ENCODE assay signal across 8 mouse cellular contexts in the genomic region with DNA sequence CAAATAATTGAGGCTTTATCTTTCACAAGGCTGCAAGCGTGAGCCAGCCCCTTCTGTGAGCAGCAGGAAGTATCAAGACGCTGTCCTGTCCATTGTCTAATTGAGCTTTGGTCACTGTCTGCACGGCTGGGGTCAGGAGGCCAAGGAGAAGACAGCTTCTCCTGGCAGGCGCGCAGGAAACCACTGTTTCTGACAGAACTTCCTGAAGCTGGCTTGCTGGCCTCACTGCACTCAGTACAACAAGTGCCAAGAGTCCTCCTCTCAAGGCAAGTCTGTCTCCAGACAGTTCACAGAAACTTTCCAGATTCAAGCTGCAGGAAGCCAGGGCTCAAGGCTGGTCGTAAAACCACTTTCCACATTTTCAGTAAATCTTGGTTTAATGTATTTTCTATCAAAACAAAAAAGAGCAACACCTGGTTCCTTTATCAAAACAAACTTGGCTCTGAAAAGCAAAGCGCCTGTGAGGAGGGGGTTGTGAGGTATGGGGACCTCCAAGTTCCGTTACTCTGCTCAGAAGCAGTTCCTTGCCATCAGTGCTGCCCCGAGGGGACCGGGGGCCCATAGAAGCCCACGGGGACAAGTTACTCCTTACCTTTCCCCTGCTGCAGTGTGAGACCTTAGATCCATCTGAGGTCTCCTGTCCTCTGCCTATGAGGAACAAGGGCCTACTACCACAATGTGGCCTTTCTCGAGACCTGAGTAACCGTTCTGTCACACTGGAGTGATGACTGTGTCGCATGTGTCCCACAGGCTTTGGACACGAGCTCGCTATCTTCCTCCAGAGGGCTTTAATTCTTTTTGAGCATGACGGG. TPM values are rescaled to one million over a fixed set of nuclear protein-coding genes. Genes with fewer than 3 reads are reported as not detected.
DNase-seq lines count a peak whose midpoint lies in the region; ATAC-seq and TF ChIP-seq lines count a peak whose summit lies in the region.

No protein-coding gene starts in this region.

- no peak overlapping the region for H3K4me2 ChIP-seq in embryonic facial prominence, embryonic 15.5 days (replicated peaks)
- no peak overlapping the region for H3K4me2 ChIP-seq in midbrain, embryonic 14.5 days (ENCODE audit: low read length)

- TF ChIP-seq CTCF in layer of hippocampus, adult 2 months (conservative IDR thresholded peaks at IDR 0.05): no peak

- no peak overlapping the region for H3K9ac ChIP-seq in embryonic facial prominence, embryonic 15.5 days
- H3K9ac ChIP-seq in midbrain, embryonic 14.5 days (replicated peaks; ENCODE audit: low read length): no peak overlapping the region

- no peaks in the 10 kb centered on the region for H3K27me3 ChIP-seq in embryonic facial prominence, embryonic 15.5 days
- H3K27me3 ChIP-seq in midbrain, embryonic 14.5 days (ENCODE audit: control insufficient read depth, insufficient read depth, low read length): no peaks in the 10 kb centered on the region

- H3K9me3 ChIP-seq in embryonic facial prominence, embryonic 15.5 days (replicated peaks): no peaks in the 10 kb centered on the region
- no peaks in the 10 kb centered on the region for H3K9me3 ChIP-seq in midbrain, embryonic 14.5 days (ENCODE audit: control insufficient read depth, low read length)

- no peak for ATAC-seq in embryonic facial prominence, embryonic 15.5 days (ENCODE audit: insufficient number of reproducible peaks, low FRiP score, low TSS enrichment, low read depth)
- ATAC-seq in hematopoietic stem cell, adult 5-6 weeks (replicated peaks in 1 of 2; ENCODE audit: insufficient read depth in 1 of 2, low FRiP score in 2 of 2, low TSS enrichment in 1 of 2, low read depth in 1 of 2, poor library complexity in 2 of 2, severe bottlenecking in 2 of 2): peak; percentile 70 to 80
- no peak for ATAC-seq in midbrain, embryonic 14.5 days (ENCODE audit: low FRiP score, low TSS enrichment)

- peak overlapping the region; percentile 63 for H3K27ac ChIP-seq in layer of hippocampus, adult 2 months
- peak overlapping the region; percentile 70 for H3K27ac ChIP-seq in embryonic facial prominence, embryonic 15.5 days (replicated peaks)
- H3K27ac ChIP-seq in midbrain, embryonic 14.5 days (replicated peaks; ENCODE audit: low read depth, low read length): peak overlapping the region; percentile 32

- DNase-seq in layer of hippocampus, adult 2 months (ENCODE audit: low spot score in 2 of 2): no peak
- DNase-seq in layer of hippocampus, adult 9-10 months (ENCODE audit: low spot score): no peak
- DNase-seq in liver: peak; percentile 56
- no peak for DNase-seq in midbrain, embryonic 14.5 days
- DNase-seq in thymus, postnatal 4 days: peak; percentile 67
- no peak for DNase-seq in spleen, adult 12 weeks (ENCODE audit: low spot score)

- peaks cover 30% of the 10 kb centered on the region for H3K36me3 ChIP-seq in embryonic facial prominence, embryonic 15.5 days
- peaks cover 39% of the 10 kb centered on the region for H3K36me3 ChIP-seq in midbrain, embryonic 14.5 days (ENCODE audit: control insufficient read depth, insufficient read depth, low read length)

- 58% methylated on average over 17 of the region's 17 CpGs for WGBS in embryonic facial prominence, embryonic 15.5 days
- 58% methylated on average over 17 of the region's 17 CpGs for WGBS in midbrain, embryonic 14.5 days

- no peak overlapping the region for H3K4me3 ChIP-seq in layer of hippocampus, adult 2 months
- H3K4me3 ChIP-seq in embryonic facial prominence, embryonic 15.5 days (replicated peaks): no peak overlapping the region
- H3K4me3 ChIP-seq in midbrain, embryonic 14.5 days (replicated peaks; ENCODE audit: low read depth, low read length): no peak overlapping the region

- H3K4me1 ChIP-seq in embryonic facial prominence, embryonic 15.5 days: peaks cover 28% of the 10 kb centered on the region; the same call in 1 of the 2 replicates
- peaks cover 11% of the 10 kb centered on the region for H3K4me1 ChIP-seq in midbrain, embryonic 14.5 days (ENCODE audit: control insufficient read depth, insufficient read depth, low read length)

RNA-seq across cellular contexts. Expression of a gene that starts 17.2 kb away (rescaled TPM):
- total RNA-seq in layer of hippocampus, adult 2 months (2021): 10 to 100 TPM; 82.0 to 83.6 TPM
- 21.7 and 22.8 TPM in 2 replicates for polyA plus RNA-seq in embryonic facial prominence, embryonic 15.5 days (2015; fragmentation: Nextera tagmentation; extraction: Ambion mirVana)
- total RNA-seq in hematopoietic stem cell, adult 5-6 weeks (2017): 19.3 and 21.6 TPM in 2 replicates
- polyA plus RNA-seq in midbrain, embryonic 14.5 days (2014; fragmentation: Nextera tagmentation; extraction: Ambion mirVana): 47.9 and 60.2 TPM in 2 replicates

Comparison
In these comparisons a context has a peak if more than half of its experiments do, and no peak if none do; other contexts are left out.
1. DNase-seq: peak in liver (single experiment) and thymus, postnatal 4 days (single experiment); none in layer of hippocampus, adult 2 months (0 of 2), layer of hippocampus, adult 9-10 months (single experiment), midbrain, embryonic 14.5 days (single experiment) and spleen, adult 12 weeks (single experiment).
2. ATAC-seq: peak in hematopoietic stem cell, adult 5-6 weeks (2 of 2); none in embryonic facial prominence, embryonic 15.5 days (single experiment) and midbrain, embryonic 14.5 days (single experiment).
3. Peak in every context shown above with its lines, with median percentiles within 50 percentile points of each other: H3K27ac ChIP-seq.